Comparison of ENCODE assay signal across 8 mouse cellular contexts in genomic region chr10:88983444-88983843, GRCm38 (mm10).
DNase-seq lines count a peak whose midpoint lies in the region; ATAC-seq and TF ChIP-seq lines count a peak whose summit lies in the region.
"Had no signal": no experiment of that assay in that cellular context is flagged by ENCODE, and none has a peak within 500 bp of the region (broad histone marks: within the 10 kb centered on the region; RNA-seq: fewer than 3 reads in every experiment).

No protein-coding gene starts in this region.

- H3K27ac ChIP-seq in kidney, embryonic 16.5 days (ENCODE audit: low read length), result no peak overlapping the region
- H3K27ac ChIP-seq in ES-Bruce4 (ENCODE audit: insufficient read depth, low read length), result no peak overlapping the region
- H3K27ac ChIP-seq: embryonic facial prominence, embryonic 13.5 days had no signal

- H3K36me3 ChIP-seq in kidney, embryonic 16.5 days (ENCODE audit: insufficient read depth, low read length), result no peaks in the 10 kb centered on the region
- H3K36me3 ChIP-seq in ES-Bruce4 (ENCODE audit: control insufficient read depth, insufficient read depth, low read length, poor library complexity, severe bottlenecking), result no peaks in the 10 kb centered on the region
- H3K36me3 ChIP-seq: embryonic facial prominence, embryonic 13.5 days had no signal

- WGBS in kidney, embryonic 16.5 days, result 39% methylated on average over 8 of the region's 8 CpGs

- H3K4me2 ChIP-seq in kidney, embryonic 16.5 days (replicated peaks; ENCODE audit: low read depth, low read length), result no peak overlapping the region
- H3K4me2 ChIP-seq: embryonic facial prominence, embryonic 13.5 days had no signal

- DNase-seq in kidney, adult 9 months, result peak; percentile 54
- peak; percentile 63 for DNase-seq in adrenal gland, adult 2 months
- peak; percentile 24 to 71 for DNase-seq in kidney, postnatal 36 days
- DNase-seq in retina, embryonic 14.5 days (ENCODE audit: low spot score), result peak; percentile 62
- DNase-seq in T-cell, adult 2 months (ENCODE audit: low spot score), result no peak

- H3K9me3 ChIP-seq in kidney, embryonic 16.5 days (ENCODE audit: low read length), result no peaks in the 10 kb centered on the region
- no peaks in the 10 kb centered on the region for H3K9me3 ChIP-seq in ES-Bruce4 (replicated peaks; ENCODE audit: control insufficient read depth, insufficient read depth, low read length, poor library complexity, severe bottlenecking)
- H3K9me3 ChIP-seq: embryonic facial prominence, embryonic 13.5 days had no signal

- no peaks in the 10 kb centered on the region for H3K27me3 ChIP-seq in kidney, embryonic 16.5 days (ENCODE audit: insufficient read depth, low read length)
- no peaks in the 10 kb centered on the region for H3K27me3 ChIP-seq in ES-Bruce4 (ENCODE audit: control insufficient read depth, insufficient read depth, low read length, poor library complexity, severe bottlenecking)
- H3K27me3 ChIP-seq: embryonic facial prominence, embryonic 13.5 days had no signal

- ATAC-seq in kidney, embryonic 16.5 days (ENCODE audit: low FRiP score, low TSS enrichment), result no peak

- H3K4me1 ChIP-seq in kidney, embryonic 16.5 days (ENCODE audit: insufficient read depth, low read length), result no peaks in the 10 kb centered on the region
- H3K4me1 ChIP-seq in ES-Bruce4 (ENCODE audit: control insufficient read depth, insufficient read depth, low read length), result no peaks in the 10 kb centered on the region
- H3K4me1 ChIP-seq: embryonic facial prominence, embryonic 13.5 days had no signal

- TF ChIP-seq CTCF in ES-Bruce4 (IDR thresholded peaks at IDR 0.05; ENCODE audit: low read depth, low read length), result peak; percentile 70

- H3K4me3 ChIP-seq in kidney, embryonic 16.5 days (ENCODE audit: low read length), result no peak overlapping the region
- no peak overlapping the region for H3K4me3 ChIP-seq in ES-Bruce4 (ENCODE audit: low read depth, low read length)
- H3K4me3 ChIP-seq: embryonic facial prominence, embryonic 13.5 days had no signal

- TF ChIP-seq EP300 in ES-Bruce4 (IDR thresholded peaks at IDR 0.05; ENCODE audit: insufficient read depth, low read depth, low read length), result no peak

- TF ChIP-seq POLR2A in ES-Bruce4 (IDR thresholded peaks at IDR 0.05; ENCODE audit: insufficient read depth, low read length), result no peak

- no peak overlapping the region for H3K9ac ChIP-seq in kidney, embryonic 16.5 days (replicated peaks; ENCODE audit: low read length)
- no peak overlapping the region for H3K9ac ChIP-seq in ES-Bruce4 (ENCODE audit: low read depth, poor library complexity, severe bottlenecking)
- H3K9ac ChIP-seq: embryonic facial prominence, embryonic 13.5 days had no signal
